Mouse (Mus musculus) left cerebral cortex, postnatal 36 days (tissue): ENCODE results near the gene Mospd2. TPM values are rescaled to one million over a fixed set of nuclear protein-coding genes. Genes with fewer than 3 reads are reported as not detected.

Experiments used
- DNase-seq, 2 experiments: peaks; one replicate each; pipeline ENCODE4 v3.0.0; 2021 to 2022; ENCODE audit warnings: low spot score in 2 of 2, mixed read lengths in 1 of 2
- intact Hi-C: fragments of 180-260 bp; cut with DNase I; formaldehyde crosslinking; loops from one replicate; pipeline ENCODE4 v1.15.1; 2025
- total RNA-seq, 2 experiments: library from RNA; stranded (reverse); gene quantifications; 2 replicates each; pipeline ENCODE4 v1.2.3; 2021

The Mospd2 gene
- 10 to 100 TPM; 17.5 to 23.2 TPM for total RNA-seq

DNA sequence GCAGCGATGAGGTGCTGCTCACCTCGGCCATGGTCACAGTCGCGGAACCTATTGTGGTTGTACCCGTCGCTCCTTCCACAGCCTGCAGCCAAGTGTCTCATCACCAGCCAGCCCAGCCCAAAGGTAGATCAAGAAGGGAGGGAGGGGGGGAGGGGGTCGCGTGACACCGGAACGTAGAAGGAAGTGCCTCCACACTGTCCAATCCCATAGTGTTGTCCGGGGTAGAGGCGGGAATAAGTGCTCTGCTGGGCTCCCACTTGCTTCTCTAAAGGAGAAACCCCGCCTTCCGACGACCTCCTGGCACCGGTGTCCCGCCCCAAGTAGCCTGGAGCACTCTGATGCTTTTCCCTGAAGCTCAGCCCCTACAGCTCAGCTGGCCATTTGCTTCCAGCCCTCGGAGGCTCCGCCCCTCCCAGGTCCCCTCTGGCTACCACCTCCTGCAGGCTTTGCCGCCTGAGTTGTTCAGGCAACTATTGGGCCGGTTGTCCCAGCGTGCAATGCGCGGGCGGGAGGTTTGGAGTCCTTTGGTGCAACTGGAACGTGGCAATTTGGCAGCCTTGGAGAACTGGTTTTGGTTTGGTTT is at the start of gene Mospd2, which contains the start of gene Fancb:
Gene Mospd2, minus strand, starts transcription at position 183 of the 583 bp plus-strand sequence.
Gene Fancb, plus strand, starts transcription at position 400 of the 583 bp plus-strand sequence.
- intact Hi-C loops, result no loop called here
- peak; percentile 81 to 83 for DNase-seq

DNA sequence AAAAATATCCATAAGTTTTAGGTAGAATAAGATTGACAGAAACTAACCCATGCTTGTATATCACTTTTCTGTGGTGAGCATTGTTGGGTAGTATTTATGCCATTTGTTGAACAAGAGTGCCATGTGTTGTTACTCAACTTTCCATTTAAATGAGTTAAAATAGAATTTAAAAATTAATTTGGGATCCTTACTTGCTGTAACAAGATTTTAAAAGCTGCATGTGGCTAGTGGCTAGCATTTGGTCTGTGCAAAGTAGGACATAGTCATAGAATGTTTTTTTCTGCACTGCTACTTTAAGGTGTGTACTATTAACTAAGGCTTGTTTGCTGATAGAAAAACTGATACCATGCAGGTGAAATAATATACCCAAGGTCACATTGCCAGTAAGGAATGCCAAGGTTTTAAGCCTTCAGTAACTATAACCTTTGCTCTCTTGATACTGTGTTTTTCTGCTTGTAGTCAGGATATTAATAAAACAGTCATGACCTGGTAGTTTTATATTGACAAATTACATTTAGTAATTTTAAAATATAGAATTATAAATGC is 24.7 kb upstream of the Mospd2 start, which contains the start of gene Gm17604:
Gene Gm17604, minus strand, starts transcription at position 51 of the 546 bp plus-strand sequence.
- intact Hi-C loops, result no loop called here
- DNase-seq, result no peak

DNA sequence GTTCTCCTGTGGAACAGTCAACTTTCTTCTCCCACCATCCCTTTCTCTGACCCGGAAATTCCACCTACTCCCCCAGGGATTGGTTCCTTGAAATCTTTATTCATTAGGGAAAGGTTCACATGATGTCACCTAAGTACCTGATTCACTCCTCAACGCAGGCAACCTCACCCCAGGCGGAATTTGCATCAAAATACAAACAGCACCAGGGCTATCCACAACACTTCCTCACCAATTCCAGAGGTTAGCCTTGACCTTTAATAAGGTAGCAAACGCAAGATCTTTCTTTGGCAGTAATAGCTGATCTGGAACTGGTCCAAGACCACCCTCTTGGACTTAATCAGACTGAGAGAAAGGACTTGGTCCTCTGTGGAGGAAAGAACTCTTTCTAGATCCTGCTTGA is 23.0 kb upstream of the Mospd2 start:
- no peak for DNase-seq
- intact Hi-C loops, result no loop called here

GRCm38 (mm10) chrX:164978866-164979265 is 1.3 kb downstream of the Mospd2 start:
- intact Hi-C loops, result no loop called here
- DNase-seq, result no peak

GRCm38 (mm10) chrX:164971206-164971605 is 9.0 kb downstream of the Mospd2 start:
- DNase-seq, result no peak
- intact Hi-C loops, result no loop called here

GRCm38 (mm10) chrX:164965750-164966448 is 14.3 kb downstream of the Mospd2 start:
- intact Hi-C loops, result no loop called here
- no peak for DNase-seq

GRCm38 (mm10) chrX:164952601-164953375 is 27.4 kb downstream of the Mospd2 start:
- intact Hi-C loops, result no loop called here
- DNase-seq, result no peak

- intact Hi-C loops, result no loop called here
- DNase-seq, result no peak
These were observed 28.2 kb downstream of the Mospd2 start for GRCm38 (mm10) chrX:164951858-164952576.

- DNase-seq, result no peak
- intact Hi-C loops, result no loop called here
These were observed 38.6 kb downstream of the Mospd2 start for GRCm38 (mm10) chrX:164941540-164941939.

DNA sequence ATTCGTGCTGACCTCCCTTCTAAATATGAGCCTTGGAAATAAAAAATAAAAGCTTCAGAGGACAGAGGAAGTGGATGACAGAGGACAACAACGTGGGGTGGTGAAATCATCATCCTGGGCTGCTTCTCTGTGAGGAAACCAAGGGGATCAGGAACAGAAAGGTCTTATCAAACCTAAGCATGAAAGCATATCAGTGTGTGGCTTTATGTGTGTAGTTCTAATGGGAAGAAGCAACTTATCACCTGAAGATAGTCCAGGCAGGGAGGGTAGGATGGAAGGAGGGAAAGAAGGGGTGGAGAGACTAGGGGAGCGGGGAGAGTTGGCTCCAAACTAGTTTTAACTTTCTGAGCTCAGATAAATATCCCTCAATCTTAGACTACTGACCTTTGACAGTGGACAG is 67.2 kb downstream of the Mospd2 start:
- no peak for DNase-seq
- intact Hi-C loops, result no loop called here

DNA sequence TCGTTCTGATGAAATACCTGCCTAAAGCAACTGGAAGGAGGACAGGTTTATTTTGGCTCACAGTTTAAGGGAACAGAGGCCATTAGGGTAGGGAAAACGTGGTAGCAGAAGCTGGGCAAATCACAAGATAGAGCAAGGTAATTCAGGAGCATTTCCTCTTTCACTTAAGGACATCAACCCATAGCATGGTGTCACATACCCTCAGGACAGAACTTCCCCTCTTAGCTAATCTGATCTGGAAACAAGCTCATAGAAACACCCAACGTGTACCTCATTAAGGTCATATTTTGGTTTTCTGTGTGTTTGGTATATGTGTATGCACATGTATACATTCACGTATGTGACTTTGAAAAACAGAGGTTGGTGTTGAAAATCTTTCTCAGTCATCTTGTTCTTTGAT is 68.0 kb downstream of the Mospd2 start:
- intact Hi-C loops, result no loop called here

DNA sequence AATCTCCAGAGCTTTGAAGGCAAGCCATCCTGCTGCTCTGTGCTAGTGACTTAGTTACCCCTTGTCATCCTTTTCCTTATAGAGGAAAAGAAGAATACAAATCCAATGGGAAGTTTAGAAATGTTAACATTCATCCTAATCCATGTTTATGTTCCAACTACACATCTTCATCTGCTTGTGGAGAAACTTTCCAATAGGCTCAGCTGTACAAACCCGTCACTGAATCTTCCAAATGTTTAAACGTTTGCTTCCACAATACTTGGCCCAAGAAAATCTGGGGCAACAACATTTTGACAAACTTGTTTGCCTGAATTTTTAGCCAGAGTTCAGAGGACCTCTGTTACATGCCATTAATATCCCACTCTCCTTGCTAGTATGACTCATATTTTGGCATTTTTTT is 78.3 kb downstream of the Mospd2 start:
- DNase-seq, result no peak
- intact Hi-C loops, result no loop called here

More for the DNA sequence above, 68.0 kb downstream of the Mospd2 start:
- no peak for DNase-seq

DNA sequence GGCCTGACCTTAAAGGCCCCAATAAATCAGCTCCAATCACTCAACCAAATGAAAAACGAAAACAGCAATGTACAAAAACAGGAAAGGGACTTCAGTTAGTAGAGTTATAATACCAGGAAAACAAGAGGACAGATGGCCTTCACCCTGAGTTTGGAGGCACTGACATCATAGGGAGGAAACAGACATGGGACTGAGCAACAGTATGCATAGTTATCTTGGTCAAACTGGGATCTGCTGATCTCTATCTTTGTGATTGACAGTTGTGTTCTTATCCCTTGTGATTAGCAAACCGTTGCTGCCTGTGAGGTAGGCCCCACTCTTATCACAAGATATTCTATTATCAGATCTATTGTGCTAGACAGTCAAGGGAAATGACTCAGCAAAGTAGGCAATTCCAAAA is 80.4 kb downstream of the Mospd2 start:
- DNase-seq, result no peak
- intact Hi-C loops, result no loop called here

DNA sequence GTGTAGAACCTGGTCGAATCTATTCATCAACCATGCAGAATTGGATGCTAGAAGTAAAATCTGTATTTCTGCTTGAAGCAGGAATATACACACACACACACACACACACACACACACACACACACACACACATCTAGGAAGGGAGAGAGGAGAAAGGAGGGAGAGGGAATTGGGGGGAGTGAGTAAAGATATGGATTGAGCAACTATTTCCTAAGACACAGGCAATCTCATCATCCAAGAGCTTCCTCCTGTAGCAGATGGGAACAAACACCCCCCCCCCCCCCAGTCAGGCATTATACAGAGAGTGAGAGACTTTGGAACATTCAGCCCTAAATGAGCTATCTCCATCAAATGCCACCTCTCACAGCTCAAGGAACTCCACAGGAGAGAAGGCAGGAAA is 93.9 kb downstream of the Mospd2 start:
- intact Hi-C loops, result no loop called here
- no peak for DNase-seq

Other genes starting within 250 kb of the Mospd2 start
- gene Fancb, start 217 bp upstream of the Mospd2 start, total RNA-seq, result 1 to 10 TPM; 1.3 to 1.9 TPM
- not detected for gene Gm17604, start 24.5 kb upstream of the Mospd2 start, total RNA-seq